ENCODE assay signal across 12 mouse cellular contexts in genomic region chr12:113011702-113012360, GRCm38 (mm10). TPM values are rescaled to one million over a fixed set of nuclear protein-coding genes. Genes with fewer than 3 reads are reported as not detected.
DNase-seq lines count a peak whose midpoint lies in the region; ATAC-seq and TF ChIP-seq lines count a peak whose summit lies in the region.
"Had no signal": no experiment of that assay in that cellular context is flagged by ENCODE, and none has a peak within 500 bp of the region (broad histone marks: within the 10 kb centered on the region; RNA-seq: fewer than 3 reads in every experiment).

No protein-coding gene starts in this region.

- no peaks in the 10 kb centered on the region for H3K9me3 ChIP-seq in hindbrain, embryonic 10.5 days
- H3K9me3 ChIP-seq in hindbrain, embryonic 11.5 days (ENCODE audit: control insufficient read depth, low read length) = no peaks in the 10 kb centered on the region
- H3K9me3 ChIP-seq in limb, embryonic 10.5 days (replicated peaks) = no peaks in the 10 kb centered on the region
- H3K9me3 ChIP-seq: forebrain, embryonic 13.5 days; hindbrain, embryonic 12.5 days had no signal

- no peaks in the 10 kb centered on the region for H3K36me3 ChIP-seq in hindbrain, embryonic 10.5 days
- H3K36me3 ChIP-seq in hindbrain, embryonic 11.5 days (ENCODE audit: control insufficient read depth, insufficient read depth, low read length) = no peaks in the 10 kb centered on the region
- H3K36me3 ChIP-seq in C2C12 (ENCODE audit: control insufficient read depth, insufficient read depth) = no peaks in the 10 kb centered on the region
- no peaks in the 10 kb centered on the region for H3K36me3 ChIP-seq in limb, embryonic 10.5 days
- H3K36me3 ChIP-seq: hindbrain, embryonic 12.5 days had no signal

- H3K9ac ChIP-seq in hindbrain, embryonic 11.5 days (ENCODE audit: low read depth, low read length) = no peak overlapping the region
- H3K9ac ChIP-seq: forebrain, embryonic 13.5 days; hindbrain, embryonic 12.5 days had no signal

- WGBS in hindbrain, embryonic 10.5 days = 93% methylated on average over 6 of the region's 6 CpGs
- WGBS in hindbrain, embryonic 11.5 days = 91% methylated on average over 6 of the region's 6 CpGs
- 91% methylated on average over 6 of the region's 6 CpGs for WGBS in limb, embryonic 10.5 days

- DNase-seq in hindbrain, embryonic 10.5 days (ENCODE audit: low spot score) = no peak
- DNase-seq in hindbrain, embryonic 11.5 days (ENCODE audit: low spot score) = no peak
- peak; percentile 30 for DNase-seq in fibroblast of lung, adult 2 months (ENCODE audit: low read depth)
- DNase-seq in limb, embryonic 10.5 days (ENCODE audit: low spot score) = no peak
- DNase-seq in thymus, postnatal 4 days = no peak
- DNase-seq in gastrocnemius, postnatal 25 days = no peak
- no peak for DNase-seq in thymus, postnatal 10 days (ENCODE audit: low spot score in 2 of 2)
- DNase-seq: adrenal gland, postnatal 14 days; layer of hippocampus, postnatal 36 days had no signal

- H3ac ChIP-seq in C2C12 (ENCODE audit: control insufficient read depth, insufficient read length, low read depth) = no peak overlapping the region

- no peak for TF ChIP-seq CTCF in C2C12 (IDR thresholded peaks at IDR 0.05; ENCODE audit: control insufficient read depth, insufficient read depth, insufficient read length)

- H3K79me2 ChIP-seq in C2C12 (ENCODE audit: control insufficient read depth, insufficient read depth) = peaks cover 25% of the 10 kb centered on the region

- H3K27ac ChIP-seq in hindbrain, embryonic 10.5 days = peak overlapping the region; percentile 97; the same call in 1 of the 2 replicates
- no peak overlapping the region for H3K27ac ChIP-seq in hindbrain, embryonic 11.5 days (ENCODE audit: low read depth, low read length)
- peak overlapping the region; percentile 95 for H3K27ac ChIP-seq in limb, embryonic 10.5 days

- no peak for ATAC-seq in hindbrain, embryonic 11.5 days (ENCODE audit: low FRiP score)
- ATAC-seq: forebrain, embryonic 13.5 days had no signal

- H3K27me3 ChIP-seq in hindbrain, embryonic 10.5 days (ENCODE audit: insufficient read depth, poor library complexity, severe bottlenecking) = no peaks in the 10 kb centered on the region
- no peaks in the 10 kb centered on the region for H3K27me3 ChIP-seq in hindbrain, embryonic 11.5 days (ENCODE audit: control insufficient read depth, insufficient read depth, low read length)
- no peaks in the 10 kb centered on the region for H3K27me3 ChIP-seq in C2C12 (ENCODE audit: control insufficient read depth, insufficient read depth, insufficient read length)
- H3K27me3 ChIP-seq in limb, embryonic 10.5 days (ENCODE audit: low read depth, poor library complexity, severe bottlenecking) = no peaks in the 10 kb centered on the region
- H3K27me3 ChIP-seq: forebrain, embryonic 13.5 days; hindbrain, embryonic 12.5 days had no signal

- peaks cover 37% of the 10 kb centered on the region for H3K4me1 ChIP-seq in hindbrain, embryonic 10.5 days (replicated peaks)
- peaks cover 8% of the 10 kb centered on the region; the same call in 1 of the 2 replicates for H3K4me1 ChIP-seq in hindbrain, embryonic 11.5 days (replicated peaks; ENCODE audit: control insufficient read depth, insufficient read depth, low read length)
- H3K4me1 ChIP-seq in limb, embryonic 10.5 days = peaks cover 40% of the 10 kb centered on the region

- no peak overlapping the region for H3K4me2 ChIP-seq in hindbrain, embryonic 11.5 days (replicated peaks; ENCODE audit: low read depth, low read length)
- H3K4me2 ChIP-seq: forebrain, embryonic 13.5 days; hindbrain, embryonic 12.5 days had no signal

- H3K4me3 ChIP-seq in hindbrain, embryonic 10.5 days = no peak overlapping the region
- no peak overlapping the region for H3K4me3 ChIP-seq in hindbrain, embryonic 11.5 days (ENCODE audit: low read depth, low read length)
- no peak overlapping the region for H3K4me3 ChIP-seq in C2C12 (ENCODE audit: insufficient read depth, poor library complexity, severe bottlenecking)
- no peak overlapping the region for H3K4me3 ChIP-seq in limb, embryonic 10.5 days
- H3K4me3 ChIP-seq: forebrain, embryonic 13.5 days; hindbrain, embryonic 12.5 days had no signal

- peaks cover 20% of the 10 kb centered on the region for H3K79me3 ChIP-seq in C2C12 (ENCODE audit: low read depth)

TF ChIP-seq in C2C12, 6 proteins besides CTCF, POLR2A, EP300 and RAD21:
- TF ChIP-seq MAX (IDR thresholded peaks at IDR 0.05) (peak; percentile 13), CEBPB (IDR thresholded peaks at IDR 0.05; ENCODE audit: low read depth) (no peak), MYOD1 (IDR thresholded peaks at IDR 0.05; ENCODE audit: control insufficient read depth, insufficient read length, low read depth) (peak; percentile 43), FOSL1 (IDR thresholded peaks at IDR 0.05; ENCODE audit: insufficient read depth, low read length, poor library complexity, severe bottlenecking) (peak; percentile 45), MYOG (IDR thresholded peaks at IDR 0.05; ENCODE audit: control insufficient read depth, extremely low read depth, insufficient read length) (no peak), USF1 (IDR thresholded peaks at IDR 0.05; ENCODE audit: low read depth) (no peak)
TF ChIP-seq in C2C12: peak in this region for 3.

RNA-seq across cellular contexts. Expression of gene Pacs2, which starts 2.5 kb away (rescaled TPM):
- 19.3 and 25.6 TPM in 2 replicates for polyA plus RNA-seq in hindbrain, embryonic 10.5 days (2016; fragmentation: Nextera tagmentation; extraction: Ambion mirVana)
- 17.2 and 21.2 TPM in 2 replicates for polyA plus RNA-seq in hindbrain, embryonic 11.5 days (2014; fragmentation: Nextera tagmentation; extraction: Ambion mirVana)
- polyA plus RNA-seq in C2C12 (2012; fragmentation: generic; extraction: Trizol) = 48.8 TPM
- polyA plus RNA-seq in limb, embryonic 10.5 days (2016; fragmentation: Nextera tagmentation; extraction: Ambion mirVana) = 11.7 and 11.8 TPM in 2 replicates
- 10 to 100 TPM; 34.7 to 38.5 TPM for total RNA-seq in gastrocnemius, postnatal 25 days (2021)

RNA-seq across cellular contexts. Expression of gene Brf1, which starts 11.3 kb away (rescaled TPM):
- 55.4 and 57.1 TPM in 2 replicates for polyA plus RNA-seq in hindbrain, embryonic 10.5 days (2016; fragmentation: Nextera tagmentation; extraction: Ambion mirVana)
- polyA plus RNA-seq in hindbrain, embryonic 11.5 days (2014; fragmentation: Nextera tagmentation; extraction: Ambion mirVana) = 53.6 and 57.8 TPM in 2 replicates
- polyA plus RNA-seq in C2C12 (2012; fragmentation: generic; extraction: Trizol) = 27.2 TPM
- polyA plus RNA-seq in limb, embryonic 10.5 days (2016; fragmentation: Nextera tagmentation; extraction: Ambion mirVana) = 53.5 and 65.9 TPM in 2 replicates
- total RNA-seq in gastrocnemius, postnatal 25 days (2021) = 10 to 100 TPM; 19.3 to 19.4 TPM

RNA-seq across cellular contexts. Expression of gene Btbd6, which starts 35.5 kb away (rescaled TPM):
- polyA plus RNA-seq in hindbrain, embryonic 10.5 days (2016; fragmentation: Nextera tagmentation; extraction: Ambion mirVana) = 22.8 and 27.2 TPM in 2 replicates
- polyA plus RNA-seq in hindbrain, embryonic 11.5 days (2014; fragmentation: Nextera tagmentation; extraction: Ambion mirVana) = 25.6 and 26.8 TPM in 2 replicates
- polyA plus RNA-seq in C2C12 (2012; fragmentation: generic; extraction: Trizol) = 17.2 TPM
- polyA plus RNA-seq in limb, embryonic 10.5 days (2016; fragmentation: Nextera tagmentation; extraction: Ambion mirVana) = 25.6 and 27.9 TPM in 2 replicates
- 10 to 100 TPM; 12.6 to 13.1 TPM for total RNA-seq in gastrocnemius, postnatal 25 days (2021)
